Mouse (Mus musculus) gastrocnemius, postnatal 4 days (tissue): Measurements from ENCODE around the gene Eif5a. TPM values are rescaled to one million over a fixed set of nuclear protein-coding genes. Genes with fewer than 3 reads are reported as not detected.

Experiments
- DNase-seq, 2 experiments: peaks; one replicate each; pipeline ENCODE4 v3.0.0; 2021 to 2022; ENCODE audit warnings: low spot score in 2 of 2, mixed read lengths in 2 of 2
- microRNA-seq: library from miRNA; unstranded; fragments of <30 nt; microRNA quantifications from one replicate; pipeline ENCODE4 v1.2.0, GENCODE M21; 2021
- total RNA-seq, 2 experiments: library from RNA; stranded (reverse); gene quantifications; 2 replicates each; pipeline ENCODE4 v1.2.3; 2021

The Eif5a gene
- total RNA-seq, 2 experiments from 2014 or later = 565 to 571 TPM

GRCm38 (mm10) chr11:69878952-69879351 is 42.8 kb downstream of the Eif5a start:
- no peak for DNase-seq

GRCm38 (mm10) chr11:69878399-69878798 is 43.4 kb downstream of the Eif5a start:
- no peak for DNase-seq

- no peak for DNase-seq
Observed at GRCm38 (mm10) chr11:69877878-69878277, 43.9 kb downstream of the Eif5a start, which contains the start of gene Tmem95. TSS of gene Tmem95 (minus strand) at chr11:69878018.

GRCm38 (mm10) chr11:69876867-69877266 is 44.9 kb downstream of the Eif5a start:
- peak; percentile 74 to 87 for DNase-seq

- no peak for DNase-seq
Observed at GRCm38 (mm10) chr11:69876186-69876585, 45.6 kb downstream of the Eif5a start.

GRCm38 (mm10) chr11:69872451-69872850 is 49.3 kb downstream of the Eif5a start:
- DNase-seq = no peak

- no peak for DNase-seq
Observed at GRCm38 (mm10) chr11:69871822-69872221, 49.9 kb downstream of the Eif5a start.

GRCm38 (mm10) chr11:69870289-69871069 is 51.3 kb downstream of the Eif5a start:
- DNase-seq = no peak

GRCm38 (mm10) chr11:69867335-69867734 is 54.4 kb downstream of the Eif5a start:
- no peak for DNase-seq

Small RNAs within 50 kb of the gene (microRNA-seq; reads per million reads assigned to microRNA genes)
- gene Mir6924 = not detected

Other genes starting within 250 kb of the Eif5a start
- gene Eif4a1, start 249.5 kb downstream of the Eif5a start, total RNA-seq = 100 to 1,000 TPM; 295 to 317 TPM
- gene Senp3, start 239.9 kb downstream of the Eif5a start, total RNA-seq = 10 to 100 TPM; 43.5 to 45.9 TPM
- gene Tnfsf13, start 236.2 kb downstream of the Eif5a start, total RNA-seq = 1 to 10 TPM; 1.0 to 2.9 TPM
- 10 to 100 TPM; 22.3 to 22.9 TPM for gene Tnfsf12, start 226.1 kb downstream of the Eif5a start, total RNA-seq
- gene Tnfsfm13, start 225.9 kb downstream of the Eif5a start, total RNA-seq = 1 to 10 TPM; 4.3 to 4.6 TPM
- gene Polr2a, start 163.3 kb downstream of the Eif5a start, total RNA-seq = 10 to 100 TPM; 66.4 to 72.2 TPM
- under 1 TPM in 1 of 2 experiments, not detected in 1; 0.25 TPM for gene Slc35g3, start 160.0 kb downstream of the Eif5a start, total RNA-seq
- gene Zbtb4, start 156.0 kb downstream of the Eif5a start, total RNA-seq = 10 to 100 TPM; 26.7 to 30.5 TPM
- 100 to 1,000 TPM in 1 of 2 experiments, 10 to 100 TPM in 1; 95.1 to 110 TPM for gene Chrnb1, start 126.0 kb downstream of the Eif5a start, total RNA-seq
- 10 to 100 TPM; 10.1 to 13.8 TPM for gene Fgf11, start 120.1 kb downstream of the Eif5a start, total RNA-seq
- not detected for gene Tmem102, start 116.3 kb downstream of the Eif5a start, total RNA-seq
- gene Gm39566, start 106.7 kb downstream of the Eif5a start, total RNA-seq = not detected
- not detected for gene Spem2, start 103.5 kb downstream of the Eif5a start, total RNA-seq
- under 1 TPM in 1 of 2 experiments, not detected in 1; 0.34 TPM for gene Spem1, start 99.8 kb downstream of the Eif5a start, total RNA-seq
- gene Nlgn2, start 84.2 kb downstream of the Eif5a start, total RNA-seq = 10 to 100 TPM; 22.3 to 23.2 TPM
- 100 to 1,000 TPM in 1 of 2 experiments, 10 to 100 TPM in 1; 97.5 to 141 TPM for gene Tmem256, start 83.4 kb downstream of the Eif5a start, total RNA-seq
- gene Plscr3, start 75.6 kb downstream of the Eif5a start, total RNA-seq = 10 to 100 TPM; 39.3 to 41.4 TPM
- gene Tnk1, start 63.2 kb downstream of the Eif5a start, total RNA-seq = under 1 TPM in 1 of 2 experiments, not detected in 1; 0.13 TPM
- gene Tmem95, start 43.9 kb downstream of the Eif5a start, total RNA-seq = not detected
- 1 to 10 TPM; 3.5 to 4.7 TPM for gene Kctd11, start 40.6 kb downstream of the Eif5a start, total RNA-seq
- 1 to 10 TPM in 1 of 2 experiments, under 1 TPM in 1; 0.65 to 1.1 TPM for gene Acap1, start 26.4 kb downstream of the Eif5a start, total RNA-seq
- 1 to 10 TPM; 3.2 to 4.1 TPM for gene 2810408A11Rik, start 21.0 kb downstream of the Eif5a start, total RNA-seq
- 10 to 100 TPM; 32.3 to 36.9 TPM for gene Neurl4, start 20.9 kb downstream of the Eif5a start, total RNA-seq
- gene Gps2, start 8.1 kb downstream of the Eif5a start, total RNA-seq = 10 to 100 TPM; 35.9 to 44.5 TPM
- 1 to 10 TPM; 5.1 to 6.4 TPM for gene Ybx2, start 13.8 kb upstream of the Eif5a start, total RNA-seq
- gene Slc2a4, start 26.2 kb upstream of the Eif5a start, total RNA-seq = 100 to 1,000 TPM; 111 to 142 TPM
- gene Cldn7, start 42.8 kb upstream of the Eif5a start, total RNA-seq = under 1 TPM in 1 of 2 experiments, not detected in 1; 0.34 TPM
- 100 to 1,000 TPM; 204 to 229 TPM for gene Ctdnep1, start 59.2 kb upstream of the Eif5a start, total RNA-seq
- 10 to 100 TPM; 61.9 to 63.7 TPM for gene Elp5, start 60.6 kb upstream of the Eif5a start, total RNA-seq
- 100 to 1,000 TPM; 234 to 246 TPM for gene Gabarap, start 69.2 kb upstream of the Eif5a start, total RNA-seq
- 10 to 100 TPM; 31.5 to 34.7 TPM for gene Phf23, start 73.8 kb upstream of the Eif5a start, total RNA-seq
- 10 to 100 TPM; 19.1 to 22.8 TPM for gene Dvl2, start 78.6 kb upstream of the Eif5a start, total RNA-seq
- gene Acadvl, start 93.5 kb upstream of the Eif5a start, total RNA-seq = 100 to 1,000 TPM; 233 to 241 TPM
- 10 to 100 TPM; 23.9 to 33.8 TPM for gene Dlg4, start 95.0 kb upstream of the Eif5a start, total RNA-seq
- under 1 TPM in 1 of 2 experiments, not detected in 1; 0.62 TPM for gene Asgr1, start 132.1 kb upstream of the Eif5a start, total RNA-seq
- gene Asgr2, start 170.7 kb upstream of the Eif5a start, total RNA-seq = under 1 TPM in 1 of 2 experiments, not detected in 1; 0.62 TPM
- 1 to 10 TPM; 2.8 to 4.2 TPM for gene Mgl2, start 208.4 kb upstream of the Eif5a start, total RNA-seq
- 10 to 100 TPM in 1 of 2 experiments, 1 to 10 TPM in 1; 8.6 to 10.5 TPM for gene Clec10a, start 234.2 kb upstream of the Eif5a start, total RNA-seq